ENCODE assay signal across 8 mouse cellular contexts in the genomic region with DNA sequence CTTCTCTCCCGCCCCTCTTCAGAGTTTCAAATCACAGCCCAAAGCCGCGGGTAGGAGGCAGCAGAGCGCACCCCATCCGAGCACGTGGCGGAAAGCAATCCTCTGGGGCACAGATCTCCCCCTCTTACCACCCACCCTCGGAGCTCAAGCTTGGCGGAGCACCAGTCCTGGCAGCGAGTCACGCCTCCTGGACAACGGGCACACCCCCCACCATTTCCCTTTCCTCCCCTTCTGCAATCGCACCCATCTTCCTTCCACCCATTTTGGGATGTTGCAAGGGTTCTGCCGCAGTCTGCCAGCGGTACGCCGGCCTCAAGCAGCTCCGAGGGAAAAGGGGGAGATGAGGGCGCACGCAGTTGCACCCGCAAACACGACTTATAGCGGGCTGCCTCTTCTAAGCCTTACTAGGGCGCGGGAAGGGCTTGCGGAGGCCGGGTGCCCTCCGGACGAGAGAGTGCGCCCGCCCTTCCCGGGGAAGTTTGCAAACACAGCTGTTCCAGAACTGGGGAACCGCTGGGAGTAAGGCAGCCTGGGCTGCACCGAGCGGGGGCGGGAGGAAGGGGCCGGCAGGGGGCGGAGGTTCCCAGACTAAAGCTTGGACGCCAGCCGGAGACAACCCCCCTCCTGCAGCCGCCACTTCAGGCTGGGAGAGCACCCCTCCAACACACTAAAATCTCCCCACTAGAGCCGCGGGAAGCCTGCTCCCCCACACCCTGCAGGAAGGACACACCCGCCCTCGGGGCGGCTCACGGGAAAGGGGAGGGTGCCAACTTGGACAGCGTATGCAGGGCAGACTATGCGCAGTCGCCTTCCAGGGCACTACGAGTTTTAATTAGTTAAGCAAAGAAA. TPM values are rescaled to one million over a fixed set of nuclear protein-coding genes. Genes with fewer than 3 reads are reported as not detected.
DNase-seq lines count a peak whose midpoint lies in the region; ATAC-seq and TF ChIP-seq lines count a peak whose summit lies in the region.

No protein-coding gene starts in this region.

- peaks cover 2 to 6% of the 10 kb centered on the region in 2 experiments; a peak in 2 of 4 replicates for H3K4me1 ChIP-seq in ES-E14 (ENCODE audit: control insufficient read depth in 2 of 2, insufficient read depth in 2 of 2, low read length in 2 of 2, poor library complexity in 1 of 2)
- H3K4me1 ChIP-seq in hindbrain, embryonic 11.5 days (replicated peaks; ENCODE audit: control insufficient read depth, insufficient read depth, low read length) = peaks cover 6% of the 10 kb centered on the region
- H3K4me1 ChIP-seq in lung, embryonic 16.5 days (replicated peaks; ENCODE audit: control insufficient read depth, insufficient read depth, low read length) = peaks cover 18% of the 10 kb centered on the region

- ATAC-seq in hindbrain, embryonic 11.5 days (ENCODE audit: low FRiP score) = peak; percentile 34
- peak; percentile 61 for ATAC-seq in lung, embryonic 16.5 days (ENCODE audit: low read depth)

- H3K4me2 ChIP-seq in hindbrain, embryonic 11.5 days (replicated peaks; ENCODE audit: low read depth, low read length) = peak overlapping the region; percentile 71
- peak overlapping the region; percentile 95 for H3K4me2 ChIP-seq in lung, embryonic 16.5 days (ENCODE audit: low read depth, low read length)

- H3K27me3 ChIP-seq in hindbrain, embryonic 11.5 days (ENCODE audit: control insufficient read depth, insufficient read depth, low read length) = no peaks in the 10 kb centered on the region
- H3K27me3 ChIP-seq in lung, embryonic 16.5 days (ENCODE audit: control insufficient read depth, insufficient read depth, low read depth, low read length) = no peaks in the 10 kb centered on the region

- H3K4me3 ChIP-seq in ES-E14 (ENCODE audit: insufficient read depth in 1 of 2, low read depth in 1 of 2, low read length in 2 of 2, poor library complexity in 1 of 2, severe bottlenecking in 1 of 2) = peak overlapping the region; percentile 87 to 92
- peak overlapping the region; percentile 74 for H3K4me3 ChIP-seq in hindbrain, embryonic 11.5 days (ENCODE audit: low read depth, low read length)
- H3K4me3 ChIP-seq in lung, embryonic 16.5 days (ENCODE audit: low read length) = peak overlapping the region; percentile 82

- H3K9me3 ChIP-seq in ES-E14 (ENCODE audit: control insufficient read depth, insufficient read depth, low read depth, low read length) = no peaks in the 10 kb centered on the region
- no peaks in the 10 kb centered on the region for H3K9me3 ChIP-seq in hindbrain, embryonic 11.5 days (ENCODE audit: control insufficient read depth, low read length)
- no peaks in the 10 kb centered on the region for H3K9me3 ChIP-seq in lung, embryonic 16.5 days (ENCODE audit: control insufficient read depth, low read length)

- in situ Hi-C loops in ES-E14 (cut with MboI; ENCODE audit: low sequenced_read_pairs in 2 of 2, unreplicated experiment in 2 of 2) = loop anchor here in 1 of 2 experiments (25.0 kb wide), 1 partner anchor 823 kb away; no protein-coding TSS in a partner anchor

- no peaks in the 10 kb centered on the region for H3K36me3 ChIP-seq in ES-E14 (ENCODE audit: control insufficient read depth, insufficient read depth, low read length, poor library complexity, severe bottlenecking)
- no peaks in the 10 kb centered on the region for H3K36me3 ChIP-seq in hindbrain, embryonic 11.5 days (ENCODE audit: control insufficient read depth, insufficient read depth, low read length)
- H3K36me3 ChIP-seq in lung, embryonic 16.5 days (ENCODE audit: control insufficient read depth, insufficient read depth, low read length) = no peaks in the 10 kb centered on the region

- DNase-seq in ES-E14 (ENCODE audit: low read depth, low spot score) = no peak
- peak; percentile 28 for DNase-seq in cerebellum, adult 9-10 months
- DNase-seq in frontal cortex, postnatal 14 days (ENCODE audit: low spot score in 2 of 2) = peak; percentile 58 to 62
- DNase-seq in hindbrain, embryonic 11.5 days (ENCODE audit: low spot score) = peak; percentile 82
- DNase-seq in layer of hippocampus, postnatal 14 days (ENCODE audit: low spot score in 2 of 2) = peak; percentile 74 to 84
- peak; percentile 79 for DNase-seq in ovary, adult 18-20 months (ENCODE audit: low spot score)
- peak; percentile 33 for DNase-seq in thymus, postnatal 14 days

- H3K27ac ChIP-seq in ES-E14 (ENCODE audit: insufficient read depth, low read depth, low read length, poor library complexity, severe bottlenecking) = no peak overlapping the region
- peak overlapping the region; percentile 63 for H3K27ac ChIP-seq in hindbrain, embryonic 11.5 days (ENCODE audit: low read depth, low read length)
- peak overlapping the region; percentile 99 for H3K27ac ChIP-seq in lung, embryonic 16.5 days (ENCODE audit: low read length)

- WGBS in hindbrain, embryonic 11.5 days = under 1% methylated on average over 44 of the region's 51 CpGs
- WGBS in lung, embryonic 16.5 days = 0% methylated on average over 47 of the region's 51 CpGs

- peak overlapping the region; percentile 69 for H3K9ac ChIP-seq in ES-E14 (ENCODE audit: insufficient read depth, low read depth, low read length, poor library complexity, severe bottlenecking)
- peak overlapping the region; percentile 74 for H3K9ac ChIP-seq in hindbrain, embryonic 11.5 days (ENCODE audit: low read depth, low read length)
- peak overlapping the region; percentile 77 for H3K9ac ChIP-seq in lung, embryonic 16.5 days (ENCODE audit: low read length)

TF ChIP-seq in ES-E14, 5 proteins besides CTCF, POLR2A, EP300 and RAD21:
- TF ChIP-seq HCFC1 (IDR thresholded peaks at IDR 0.05; ENCODE audit: borderline replicate concordance, insufficient read depth, low read length) (no peak), ZC3H11A (IDR thresholded peaks at IDR 0.05; ENCODE audit: borderline replicate concordance, low read depth, low read length) (no peak), ZNF384 (IDR thresholded peaks at IDR 0.05; ENCODE audit: low read depth, low read length) (no peak), CHD2 (IDR thresholded peaks at IDR 0.05; ENCODE audit: low read depth, low read length) (no peak), MAFK (IDR thresholded peaks at IDR 0.05; ENCODE audit: insufficient read depth, low read depth, low read length) (no peak)

RNA-seq across cellular contexts. Expression of gene Jag1, which starts 2.0 kb away (rescaled TPM):
- total RNA-seq in ES-E14 (2012; rRNA removed) = 32.1 and 42.4 TPM in 2 replicates
- 21.3 and 22.1 TPM in 2 replicates for polyA plus RNA-seq in hindbrain, embryonic 11.5 days (2014; fragmentation: Nextera tagmentation; extraction: Ambion mirVana)
- 1 to 10 TPM; 9.2 to 9.7 TPM for total RNA-seq in layer of hippocampus, postnatal 14 days (2021)
- polyA plus RNA-seq in lung, embryonic 16.5 days (2015; fragmentation: Nextera tagmentation; extraction: Ambion mirVana) = 12.1 and 16.1 TPM in 2 replicates
